Mouse (Mus musculus) monocyte, adult 2 months (primary cell): ENCODE data around the gene Xlr5b.
"Not testable (repeated sequence)": the region's sequence is repeated elsewhere in the genome, so short reads cannot be mapped to it uniquely, and the experiment has no call there.

Experiments
- DNase-seq, 2 experiments: peaks; one replicate each; pipeline ENCODE4 v3.0.0; 2022; ENCODE audit warnings: low spot score in 2 of 2, low read depth in 1 of 2

Xlr5b gene

GRCm38 (mm10) chrX:73148496-73148895 lies at the start of gene Xlr5b:
Xlr5b (plus strand) TSS chrX:73148796.
- DNase-seq = not testable (repeated sequence)

GRCm38 (mm10) chrX:73116747-73117146 lies 31.8 kb upstream of the Xlr5b start, which contains the start of gene Gm14685:
Gm14685 (plus strand) TSS chrX:73117047.
- not testable (repeated sequence) for DNase-seq

- DNase-seq = not testable (repeated sequence)
Measured at GRCm38 (mm10) chrX:73122859-73123829, 25.5 kb upstream of the Xlr5b start.

GRCm38 (mm10) chrX:73143218-73143618 lies 5.4 kb upstream of the Xlr5b start:
- not testable (repeated sequence) for DNase-seq

- DNase-seq = not testable (repeated sequence)
Measured at GRCm38 (mm10) chrX:73149350-73149749, 754 bp downstream of the Xlr5b start, which contains the start of gene DXBay18. DXBay18 (minus strand) TSS chrX:73149450.

- not testable (repeated sequence) for DNase-seq
Measured at GRCm38 (mm10) chrX:73176889-73177288, 28.3 kb downstream of the Xlr5b start, which contains the start of gene Spin2d. Spin2d (minus strand) TSS chrX:73176989.

- not testable (repeated sequence) for DNase-seq
Measured at GRCm38 (mm10) chrX:73191934-73192333, 43.3 kb downstream of the Xlr5b start, which contains the start of gene Xlr3b. Xlr3b (plus strand) TSS chrX:73192207.
